Mouse (Mus musculus): ENCODE measurements around the gene Sorbs1. TPM values are rescaled to one million over a fixed set of nuclear protein-coding genes. Genes with fewer than 3 reads are reported as not detected.

Sorbs1 gene
- total RNA-seq, 2 experiments from 2014 or later = 0.15 to 7.9 TPM

- ATAC-seq (replicated peaks; ENCODE audit: poor library complexity, severe bottlenecking) = no peak
Measured at GRCm38 (mm10) chr19:40317001-40317400, 196.6 kb downstream of the Sorbs1 start.

- ATAC-seq (replicated peaks; ENCODE audit: poor library complexity, severe bottlenecking) = no peak
Measured at GRCm38 (mm10) chr19:40314252-40314651, 199.3 kb downstream of the Sorbs1 start.

DNA sequence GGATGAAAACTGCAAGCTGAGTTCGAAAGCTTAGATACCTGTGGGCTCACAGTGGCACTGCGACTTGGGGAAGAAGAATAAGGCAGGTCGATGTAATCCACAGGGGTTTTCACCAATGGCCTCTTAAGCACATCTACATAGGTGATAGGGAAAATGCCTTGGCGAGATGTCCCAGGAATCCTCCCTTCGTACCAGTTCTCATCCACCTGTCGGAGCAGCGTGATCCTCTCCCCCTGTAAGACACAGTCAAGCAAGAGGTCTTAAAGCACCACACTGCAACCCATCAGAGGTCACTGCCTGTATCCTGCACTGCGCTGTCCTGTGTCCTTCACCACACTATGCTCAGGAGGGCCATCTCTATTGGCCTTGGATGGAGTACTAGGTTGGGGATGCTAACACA is 201.9 kb downstream of the Sorbs1 start:
- ATAC-seq (replicated peaks; ENCODE audit: poor library complexity, severe bottlenecking) = no peak

DNA sequence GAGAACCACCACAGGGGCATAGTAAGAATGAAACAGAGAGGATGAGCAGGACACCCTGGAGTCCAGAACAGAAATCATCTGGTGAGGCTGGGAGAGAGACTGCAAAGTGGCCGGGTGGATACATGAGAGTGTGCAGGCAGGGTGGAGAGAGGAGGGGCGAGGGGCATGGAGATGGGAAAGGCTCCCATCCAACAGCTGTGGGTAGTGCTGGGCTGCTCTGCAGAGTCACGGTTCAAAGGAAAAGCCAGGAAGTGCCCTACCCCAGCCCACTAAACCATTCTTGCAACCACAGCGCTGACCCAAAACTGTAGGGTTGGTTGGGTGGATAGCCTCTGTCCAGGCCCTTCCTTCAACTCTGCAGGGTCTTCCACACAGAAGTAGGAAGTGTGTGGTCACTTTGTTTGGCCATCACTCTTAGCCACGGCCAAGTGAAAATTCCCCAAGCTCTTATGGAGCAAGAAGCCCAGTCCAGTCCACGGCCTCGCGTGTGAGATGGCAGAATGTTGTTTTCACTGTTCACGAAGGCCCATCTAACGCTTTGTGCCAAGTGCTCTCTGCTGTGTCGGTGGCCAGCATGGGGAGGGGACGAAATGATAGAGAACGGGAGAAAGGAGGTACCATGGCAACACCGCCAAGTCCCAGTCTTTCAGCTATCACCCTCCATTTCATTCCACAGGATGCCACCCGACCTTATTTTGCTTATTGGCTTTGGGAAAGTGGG is 203.0 kb downstream of the Sorbs1 start:
- no peak for ATAC-seq (replicated peaks; ENCODE audit: poor library complexity, severe bottlenecking)

- no peak for ATAC-seq (replicated peaks; ENCODE audit: poor library complexity, severe bottlenecking)
Measured at GRCm38 (mm10) chr19:40309911-40310310, 203.7 kb downstream of the Sorbs1 start.

- ATAC-seq (replicated peaks; ENCODE audit: poor library complexity, severe bottlenecking) = no peak
Measured at GRCm38 (mm10) chr19:40307550-40307949, 206.0 kb downstream of the Sorbs1 start.

GRCm38 (mm10) chr19:40306631-40307030 is 206.9 kb downstream of the Sorbs1 start:
- ATAC-seq (replicated peaks; ENCODE audit: poor library complexity, severe bottlenecking) = no peak

DNA sequence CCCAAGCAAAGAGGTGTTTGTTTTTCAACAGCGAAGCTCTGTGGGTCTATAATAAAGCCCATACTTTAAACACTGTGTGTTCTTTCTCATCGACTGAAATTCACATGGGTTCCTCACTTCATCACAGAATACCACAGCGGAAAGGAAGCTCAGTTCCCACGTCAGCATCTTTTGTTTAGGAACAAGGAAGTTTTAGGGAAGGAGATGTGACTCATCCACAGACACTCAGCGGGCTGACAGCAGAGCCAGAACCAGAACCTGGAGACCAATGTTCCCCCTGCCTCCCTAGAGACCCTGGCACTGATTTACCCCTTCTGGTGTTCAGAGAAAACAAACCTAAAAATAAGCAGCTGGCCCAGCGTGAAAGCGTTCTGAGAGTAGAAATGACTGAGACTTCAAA is 208.1 kb downstream of the Sorbs1 start:
- no peak for ATAC-seq (replicated peaks; ENCODE audit: poor library complexity, severe bottlenecking)

DNA sequence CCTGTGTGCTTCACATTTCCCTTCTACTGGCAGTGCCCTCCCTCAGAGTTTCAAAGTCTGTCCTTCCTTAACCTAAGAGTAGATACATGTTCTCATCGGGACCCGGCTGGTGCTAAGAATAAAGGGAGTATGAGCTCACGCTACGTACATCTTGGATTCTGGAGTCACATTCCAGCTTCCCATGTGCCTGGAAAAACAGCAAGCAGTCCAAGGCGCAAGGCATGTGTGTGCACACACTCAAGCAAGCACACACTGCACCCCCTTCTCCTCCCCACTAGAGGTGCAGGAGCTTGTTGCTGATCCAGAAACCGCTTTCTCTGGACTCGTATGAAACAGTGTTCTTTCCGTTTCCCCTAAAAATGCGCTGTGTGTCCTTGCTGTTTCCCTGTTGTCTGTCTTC is 210.7 kb downstream of the Sorbs1 start:
- no peak for ATAC-seq (replicated peaks; ENCODE audit: poor library complexity, severe bottlenecking)

DNA sequence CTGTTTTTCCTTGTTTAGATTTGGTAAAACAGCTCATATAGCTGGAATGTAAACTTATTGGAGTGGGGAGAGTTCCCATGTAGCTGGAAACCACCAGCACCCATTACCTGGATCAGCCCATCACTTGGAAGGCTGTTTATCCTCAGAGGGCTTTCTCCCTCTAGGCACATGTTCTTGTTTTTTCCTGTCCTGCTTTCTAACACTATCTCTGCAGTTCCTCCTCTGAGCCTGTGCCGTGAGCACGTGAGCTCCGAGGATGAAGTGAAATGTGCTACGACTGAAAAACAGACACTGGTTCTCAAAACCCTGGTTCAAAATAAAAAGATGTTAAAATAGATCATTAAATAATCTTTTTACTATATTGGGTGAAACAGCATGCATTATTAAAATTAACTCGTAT is 211.1 kb downstream of the Sorbs1 start:
- ATAC-seq (replicated peaks; ENCODE audit: poor library complexity, severe bottlenecking) = no peak

- ATAC-seq (replicated peaks; ENCODE audit: poor library complexity, severe bottlenecking) = no peak
Measured at GRCm38 (mm10) chr19:40299983-40300759, 213.4 kb downstream of the Sorbs1 start.

GRCm38 (mm10) chr19:40299182-40299581 is 214.4 kb downstream of the Sorbs1 start:
- no peak for ATAC-seq (replicated peaks; ENCODE audit: poor library complexity, severe bottlenecking)

DNA sequence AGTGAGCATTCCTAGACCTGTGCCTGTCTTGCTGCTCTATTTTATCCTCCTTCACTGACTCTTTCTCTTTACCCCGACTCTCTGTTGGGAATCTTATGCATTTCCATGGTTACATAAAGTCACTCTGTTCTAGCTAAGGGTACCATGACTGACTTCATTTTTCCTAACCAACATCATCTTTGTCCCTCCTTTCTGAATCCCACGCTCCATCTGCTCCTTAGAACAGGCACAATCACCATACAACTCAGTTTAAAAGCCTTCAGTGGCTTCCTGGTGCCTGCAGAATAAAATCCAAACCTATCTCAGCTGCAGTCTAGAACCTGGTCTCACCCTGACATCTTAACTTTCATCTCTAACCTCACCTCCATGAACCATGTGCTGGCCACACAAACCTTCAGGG is 215.0 kb downstream of the Sorbs1 start:
- ATAC-seq (replicated peaks; ENCODE audit: poor library complexity, severe bottlenecking) = no peak

- no peak for ATAC-seq (replicated peaks; ENCODE audit: poor library complexity, severe bottlenecking)
Measured at GRCm38 (mm10) chr19:40297798-40298144, 215.8 kb downstream of the Sorbs1 start.

GRCm38 (mm10) chr19:40297078-40297797 is 216.3 kb downstream of the Sorbs1 start:
- ATAC-seq (replicated peaks; ENCODE audit: poor library complexity, severe bottlenecking) = no peak

DNA sequence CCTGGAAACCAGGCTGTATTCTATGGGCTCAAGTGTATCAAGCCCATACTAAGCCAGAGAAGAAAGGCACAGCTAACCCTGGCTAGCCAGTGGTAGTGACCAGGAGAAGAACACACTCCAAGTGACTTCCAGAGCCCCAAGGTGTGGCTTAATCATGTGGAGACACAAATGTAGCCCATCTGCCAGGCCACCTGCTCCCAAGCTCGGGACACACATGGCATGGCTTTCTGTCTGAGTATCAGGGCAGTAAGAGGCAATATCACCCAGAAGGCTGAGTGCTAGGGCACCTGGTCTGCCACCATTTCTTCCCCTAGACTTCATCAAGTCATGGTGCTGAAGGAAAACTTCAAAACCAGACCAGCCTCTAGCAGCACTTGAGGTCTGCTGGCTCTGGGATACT is 219.3 kb downstream of the Sorbs1 start:
- no peak for ATAC-seq (replicated peaks; ENCODE audit: poor library complexity, severe bottlenecking)

GRCm38 (mm10) chr19:40293791-40294190 is 219.8 kb downstream of the Sorbs1 start:
- ATAC-seq (replicated peaks; ENCODE audit: poor library complexity, severe bottlenecking) = no peak

- no peak for ATAC-seq (replicated peaks; ENCODE audit: poor library complexity, severe bottlenecking)
Measured at GRCm38 (mm10) chr19:40290099-40290724, 223.4 kb downstream of the Sorbs1 start.

- ATAC-seq (replicated peaks; ENCODE audit: poor library complexity, severe bottlenecking) = no peak
Measured at GRCm38 (mm10) chr19:40288415-40288814, 225.2 kb downstream of the Sorbs1 start.

DNA sequence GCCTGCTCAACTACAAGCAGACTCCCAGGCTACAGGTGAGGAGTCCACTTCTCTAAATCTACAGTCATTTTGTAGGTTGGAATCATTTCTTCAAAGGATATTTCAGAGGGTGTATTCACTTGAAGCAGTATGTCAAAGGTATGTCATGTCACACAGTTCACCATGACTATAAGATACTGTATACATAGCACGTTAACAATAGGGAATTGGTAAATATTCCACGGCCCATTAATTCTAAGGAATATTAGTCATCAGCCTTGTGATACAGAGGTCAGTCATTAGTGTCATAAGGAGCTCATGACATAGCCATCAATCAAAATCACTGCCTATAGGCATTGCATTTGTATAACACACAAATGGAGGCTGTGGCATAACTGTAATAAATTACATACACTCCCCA is 228.9 kb downstream of the Sorbs1 start:
- ATAC-seq (replicated peaks; ENCODE audit: poor library complexity, severe bottlenecking) = no peak

DNA sequence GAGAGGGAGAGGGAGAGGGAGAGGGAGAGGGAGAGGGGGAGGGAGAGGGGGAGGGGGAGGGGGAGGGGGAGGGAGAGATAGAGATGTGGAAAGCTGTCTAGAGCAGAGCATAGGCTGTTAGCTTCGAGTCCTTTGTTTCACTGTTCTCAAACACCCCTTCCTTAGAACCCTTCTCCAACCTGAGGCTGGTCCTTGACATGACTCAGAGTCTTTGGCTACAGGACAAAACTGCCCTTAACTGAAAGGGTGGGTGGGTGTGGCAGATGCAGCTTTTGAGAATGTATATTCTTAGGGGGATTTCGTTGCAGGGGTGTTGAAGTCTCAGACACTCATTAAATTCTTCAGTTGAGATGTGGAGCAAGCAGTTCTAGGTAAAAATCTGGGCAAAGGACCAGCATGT is 230.2 kb downstream of the Sorbs1 start:
- no peak for ATAC-seq (replicated peaks; ENCODE audit: poor library complexity, severe bottlenecking)

Measured in granulocyte monocyte progenitor cell, adult 5-6 weeks (primary cell).